Comparison of ENCODE assay signal across 8 mouse cellular contexts in the genomic region with DNA sequence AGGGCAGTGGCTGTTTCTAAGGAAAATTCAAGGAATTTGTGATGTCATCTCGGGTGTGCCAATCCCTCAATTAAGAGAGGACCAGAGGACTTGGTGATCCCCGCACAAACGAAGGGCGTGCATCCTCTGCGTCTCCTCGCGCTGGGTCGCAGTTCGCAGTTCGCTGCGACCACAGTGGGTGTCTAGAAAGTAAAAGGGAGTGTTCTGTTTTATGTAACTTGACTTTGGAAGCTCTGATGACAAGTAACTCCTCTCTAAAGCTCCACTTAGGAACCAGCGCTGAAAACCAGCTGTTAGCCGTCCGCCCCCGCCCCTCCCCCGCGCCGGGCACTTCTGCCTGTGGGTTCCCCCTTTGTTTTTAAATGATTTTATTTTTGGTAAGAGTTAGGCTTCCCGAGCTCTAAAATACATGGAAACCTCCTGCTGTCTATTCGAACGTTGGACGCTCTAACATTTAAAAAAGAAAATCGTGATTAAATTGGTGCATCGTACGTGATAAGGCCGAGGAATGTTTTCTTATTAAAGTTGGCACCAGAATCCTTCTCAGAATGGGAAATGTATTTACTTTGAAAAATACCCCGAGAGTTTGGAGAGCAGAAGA. TPM values are rescaled to one million over a fixed set of nuclear protein-coding genes. Genes with fewer than 3 reads are reported as not detected.
DNase-seq lines count a peak whose midpoint lies in the region; ATAC-seq and TF ChIP-seq lines count a peak whose summit lies in the region.

No protein-coding gene starts in this region.

- peak overlapping the region; percentile 47 for H3K4me3 ChIP-seq in forebrain, embryonic 16.5 days (replicated peaks; ENCODE audit: low read length)
- peak overlapping the region; percentile 44 for H3K4me3 ChIP-seq in left cerebral cortex, adult 2 months

- no peak overlapping the region for H3K27ac ChIP-seq in forebrain, embryonic 16.5 days (ENCODE audit: low read length)
- H3K27ac ChIP-seq in left cerebral cortex, adult 2 months, result peak overlapping the region; percentile 91

- H3K36me3 ChIP-seq in forebrain, embryonic 16.5 days (ENCODE audit: control insufficient read depth, insufficient read depth), result no peaks in the 10 kb centered on the region

- no peak for TF ChIP-seq CTCF in left cerebral cortex, adult 2 months (IDR thresholded peaks at IDR 0.05)

- H3K4me1 ChIP-seq in forebrain, embryonic 16.5 days (replicated peaks; ENCODE audit: control insufficient read depth, insufficient read depth, low read length), result peaks cover 13% of the 10 kb centered on the region

- 11% methylated on average over 27 of the region's 27 CpGs for WGBS in forebrain, embryonic 16.5 days

- no peaks in the 10 kb centered on the region for H3K27me3 ChIP-seq in forebrain, embryonic 16.5 days (replicated peaks; ENCODE audit: control insufficient read depth, insufficient read depth, low read length)

- intact Hi-C loops in left cerebral cortex, adult 2 months (cut with DNase I), result loop anchor here (1.0 to 2.0 kb wide), 4 partner anchors 30 to 197 kb away; partner anchors contain the start of gene Rap1b

- peak overlapping the region; percentile 58 for H3K9ac ChIP-seq in forebrain, embryonic 16.5 days (replicated peaks; ENCODE audit: low read depth, low read length)

- peak; percentile 38 for ATAC-seq in forebrain, embryonic 16.5 days
- peak; percentile 24 to 38; a peak in 3 of 4 replicates for ATAC-seq in hematopoietic stem cell, adult 5-6 weeks (replicated peaks in 1 of 2; ENCODE audit: insufficient read depth in 1 of 2, low FRiP score in 2 of 2, low TSS enrichment in 1 of 2, low read depth in 1 of 2, poor library complexity in 2 of 2, severe bottlenecking in 2 of 2)

- H3K9me3 ChIP-seq in forebrain, embryonic 16.5 days (ENCODE audit: control insufficient read depth, low read length), result no peaks in the 10 kb centered on the region

- DNase-seq in B cell, adult 2 months, result peak; percentile 53 to 55
- peak; percentile 43 for DNase-seq in T-cell, adult 2 months (ENCODE audit: low spot score)
- DNase-seq in left cerebral cortex, adult 2 months (ENCODE audit: extremely low spot score in 1 of 2, low spot score in 2 of 2), result peak; percentile 45 to 47
- DNase-seq in lung, postnatal 14 days, result peak; percentile 64
- DNase-seq in ovary, postnatal 10 days (ENCODE audit: low spot score), result peak; percentile 15
- DNase-seq in yolk sac, embryonic 10.5 days (ENCODE audit: low spot score), result no peak

- peak overlapping the region; percentile 87 for H3K4me2 ChIP-seq in forebrain, embryonic 16.5 days (ENCODE audit: low read length)

RNA-seq across cellular contexts. Expression of gene Rap1b, which starts 59.9 kb away (rescaled TPM):
- 145 and 155 TPM in 2 replicates for polyA plus RNA-seq in forebrain, embryonic 16.5 days (2015; fragmentation: Nextera tagmentation; extraction: Ambion mirVana)
- total RNA-seq in hematopoietic stem cell, adult 5-6 weeks (2017), result 123 and 126 TPM in 2 replicates
- 10 to 100 TPM; 59.7 to 61.2 TPM for total RNA-seq in left cerebral cortex, adult 2 months (2021)
